Mouse (Mus musculus) ES-E14 (cell line): ENCODE measurements around the gene Hmx3.

ENCODE experiments used
- MAFK ChIP-seq: IDR thresholded peaks from 2 replicates; pipeline ENCODE4 v1.6.1; 2014; ENCODE audit warnings: mild to moderate bottlenecking, low read depth, low read length, inconsistent platforms; ENCODE audit not compliant: insufficient read depth
- ZNF384 ChIP-seq: IDR thresholded peaks from 2 replicates; pipeline ENCODE4 v1.6.1; 2012; ENCODE audit warnings: low read depth, low read length, inconsistent platforms

DNA sequence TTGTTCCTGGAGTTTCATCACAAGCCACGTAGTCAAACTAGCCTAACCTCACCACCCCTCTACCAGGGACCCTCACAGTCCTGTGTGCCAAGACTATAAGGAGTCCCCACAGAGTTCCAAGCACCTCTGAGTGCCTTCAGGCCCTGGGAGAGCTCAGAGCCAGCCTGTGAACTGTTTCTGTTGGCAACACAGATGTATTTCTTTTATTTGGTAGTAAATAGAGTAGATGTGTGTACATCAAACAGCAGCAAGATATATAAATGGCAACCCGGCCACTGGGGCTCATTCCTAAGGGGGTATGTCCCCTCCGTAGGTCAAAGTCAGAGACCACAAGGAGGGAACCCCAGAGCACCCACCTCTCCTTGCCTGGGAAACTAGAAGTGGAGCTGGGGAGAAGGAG is 5.8 kb downstream of the Hmx3 start, which contains the start of gene Hmx2:
- TF ChIP-seq MAFK (no peak), ZNF384 (no peak)
